Mouse (Mus musculus): Measurements from ENCODE around the gene Ninl. TPM values are rescaled to one million over a fixed set of nuclear protein-coding genes. Genes with fewer than 3 reads are reported as not detected.

Ninl gene
- 10.1 TPM for polyA plus RNA-seq (2014; fragmentation: Illumina TruSeq; extraction: RNeasy Lipid Tissue Mini Kit (QIAGEN cat#74804); ENCODE audit: low read depth, low replicate concordance)

GRCm38 (mm10) chr2:151039232-151039695, at the start of gene Ninl, which contains the start of gene Nanp:
Gene Ninl, minus strand, starts transcription at chr2:151039382.
Gene Nanp, minus strand, starts transcription at chr2:151039398.

GRCm38 (mm10) chr2:150904936-150905450, 134.2 kb downstream of the Ninl start, which contains the start of gene Gins1:
Gene Gins1, plus strand, starts transcription at chr2:150905400.

GRCm38 (mm10) chr2:150904272-150904935, 134.8 kb downstream of the Ninl start, which contains the start of gene Abhd12:
Gene Abhd12, minus strand, starts transcription at chr2:150904741.

Other genes starting within 250 kb of the Ninl start
- 69.4 TPM for gene Abhd12, start 134.6 kb downstream of the Ninl start, polyA plus RNA-seq (2014; fragmentation: Illumina TruSeq; extraction: RNeasy Lipid Tissue Mini Kit (QIAGEN cat#74804); ENCODE audit: low read depth, low replicate concordance)
- 2.5 TPM for gene Gins1, start 134.0 kb downstream of the Ninl start, polyA plus RNA-seq (2014; fragmentation: Illumina TruSeq; extraction: RNeasy Lipid Tissue Mini Kit (QIAGEN cat#74804); ENCODE audit: low read depth, low replicate concordance)
- 38.0 TPM for gene Nanp, start within 50 bp of the Ninl start, polyA plus RNA-seq (2014; fragmentation: Illumina TruSeq; extraction: RNeasy Lipid Tissue Mini Kit (QIAGEN cat#74804); ENCODE audit: low read depth, low replicate concordance)
- gene Gm14151, start 53.0 kb upstream of the Ninl start, polyA plus RNA-seq (2014; fragmentation: Illumina TruSeq; extraction: RNeasy Lipid Tissue Mini Kit (QIAGEN cat#74804); ENCODE audit: low read depth, low replicate concordance) = not detected
- not detected for gene Gm14147, start 58.9 kb upstream of the Ninl start, polyA plus RNA-seq (2014; fragmentation: Illumina TruSeq; extraction: RNeasy Lipid Tissue Mini Kit (QIAGEN cat#74804); ENCODE audit: low read depth, low replicate concordance)